Mouse (Mus musculus) heart, embryonic 11.5 days (tissue): ENCODE results near the gene Rtl8a. TPM values are rescaled to one million over a fixed set of nuclear protein-coding genes. Genes with fewer than 3 reads are reported as not detected.
"Not testable (repeated sequence)": the region's sequence is repeated elsewhere in the genome, so short reads cannot be mapped to it uniquely, and the experiment has no call there.

ENCODE experiments used
- ATAC-seq: fragments of 200-750 bp; cut with Nextera tagmentation; replicated peaks from 2 replicates; pipeline ENCODE4 v1.8.0; 2017; ENCODE audit warnings: moderate library complexity; ENCODE audit not compliant: insufficient number of reproducible peaks, low FRiP score, low TSS enrichment
- H3K27ac ChIP-seq: fragments of 300-500 bp; sonication (generic); 2 replicates; pipeline ENCODE4 v1.5.1; 2014; ENCODE audit warnings: mild to moderate bottlenecking, low read depth, low read length
- H3K27me3 ChIP-seq: fragments of 300-500 bp; sonication (generic); 2 replicates; pipeline ENCODE4 v1.6.1; 2014; ENCODE audit warnings: mild to moderate bottlenecking, low read length, mixed read lengths; ENCODE audit not compliant: control insufficient read depth, insufficient read depth
- H3K36me3 ChIP-seq: fragments of 300-500 bp; sonication (generic); 2 replicates; pipeline ENCODE4 v1.6.1; 2014; ENCODE audit warnings: mild to moderate bottlenecking, low read length, moderate library complexity, mixed read lengths; ENCODE audit not compliant: control insufficient read depth, insufficient read depth
- H3K4me1 ChIP-seq: fragments of 300-500 bp; sonication (generic); 2 replicates; pipeline ENCODE4 v1.6.1; 2014; ENCODE audit warnings: low read length; ENCODE audit not compliant: control insufficient read depth, insufficient read depth
- H3K4me2 ChIP-seq: fragments of 300-500 bp; sonication (generic); 2 replicates; pipeline ENCODE4 v1.6.1; 2014; ENCODE audit warnings: mild to moderate bottlenecking, moderate library complexity
- H3K4me3 ChIP-seq: fragments of 300-500 bp; sonication (generic); 2 replicates; pipeline ENCODE4 v1.5.1; 2014; ENCODE audit warnings: low read depth, low read length
- H3K9ac ChIP-seq: fragments of 300-500 bp; sonication (generic); 2 replicates; pipeline ENCODE4 v1.6.1; 2014; ENCODE audit warnings: mild to moderate bottlenecking, low read depth, low read length, moderate library complexity
- H3K9me3 ChIP-seq: fragments of 300-500 bp; sonication (generic); replicated peaks from 2 replicates; pipeline ENCODE4 v1.6.1; 2016; ENCODE audit warnings: low read length; ENCODE audit not compliant: control insufficient read depth
- WGBS: fragments of 180-500 bp; shearing (Covaris S2); extraction: QIAGEN DNeasy Blood & Tissue Kit; methylation state at CpG from one replicate; pipeline ENCODE4 v1.1.7; 2014; ENCODE audit not compliant: insufficient replicate concordance; 5-methylcytosine and 5-hydroxymethylcytosine counted together
- polyA plus RNA-seq: library from polyadenylated mRNA; unstranded; fragments of >200 nt; fragmentation: Nextera tagmentation; extraction: Ambion mirVana; gene quantifications from 2 replicates; pipeline ENCODE4 v1.2.1, GENCODE M21; 2014

The Rtl8a gene
- 108 and 110 TPM in 2 replicates for polyA plus RNA-seq

DNA sequence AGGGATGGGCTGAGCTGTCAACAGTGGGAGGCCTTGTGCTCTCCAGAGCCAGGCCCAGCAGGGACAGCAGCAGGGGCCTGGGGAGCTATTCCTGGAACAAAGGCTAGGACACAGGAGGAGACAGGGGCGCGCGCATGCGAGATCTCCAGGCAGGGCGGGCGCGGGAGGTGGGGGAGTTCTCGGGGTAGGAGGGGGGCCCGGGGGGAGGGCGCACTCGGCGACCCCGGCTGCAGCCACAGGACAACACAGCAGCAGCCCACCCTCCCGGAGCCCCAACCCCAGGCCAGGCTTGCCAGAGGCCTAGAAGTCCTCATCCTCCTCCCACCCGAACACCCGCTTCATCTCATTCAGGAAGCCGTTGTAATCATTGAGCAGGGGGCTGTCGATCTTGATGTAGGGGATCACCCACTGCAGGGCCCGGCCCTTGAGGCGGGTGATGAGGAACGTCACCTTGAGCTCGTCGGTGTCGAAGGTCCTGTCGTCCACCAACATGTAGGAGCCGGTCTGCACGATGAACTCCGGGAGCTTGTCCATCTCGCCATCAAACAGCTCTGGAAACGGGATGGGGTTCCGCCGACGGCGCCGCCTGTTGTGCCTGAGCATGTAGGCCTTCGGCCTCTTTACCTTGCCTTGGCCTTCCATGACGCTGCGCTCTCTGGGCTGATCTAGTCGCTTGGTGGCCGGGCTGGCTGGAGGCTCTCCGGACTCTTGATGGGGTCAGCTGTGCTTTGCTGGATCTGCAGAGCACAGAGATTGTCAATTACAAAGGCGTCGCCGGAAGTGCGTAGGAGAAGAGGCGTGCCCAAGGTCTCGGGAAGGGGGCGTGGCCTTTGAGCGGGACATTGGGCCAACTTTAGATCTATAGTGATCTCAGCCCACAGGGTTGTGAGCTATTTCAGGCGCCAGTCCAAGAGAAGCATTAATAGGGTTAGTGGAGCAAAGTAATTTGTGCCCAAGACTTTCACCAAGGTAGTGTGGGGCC lies at the start of gene Rtl8a:
Gene Rtl8a, minus strand, starts transcription at position 703 of the 982 bp plus-strand sequence.
- Histone ChIP-seq H3K4me2 (peak within 1 kb of the TSS; percentile 54), H3K27ac (peak within 1 kb of the TSS; percentile 50; the same call in 1 of the 2 replicates), H3K4me3 (peak within 1 kb of the TSS; percentile 34), H3K9ac (peak within 1 kb of the TSS; percentile 43; the same call in 1 of the 2 replicates)
- peak; percentile 90 for ATAC-seq
- H3K27me3 ChIP-seq, H3K4me1 ChIP-seq, H3K9me3 ChIP-seq, H3K36me3 ChIP-seq: not testable (repeated sequence)
- WGBS = 14% methylated on average over 11 of the region's 50 CpGs

DNA sequence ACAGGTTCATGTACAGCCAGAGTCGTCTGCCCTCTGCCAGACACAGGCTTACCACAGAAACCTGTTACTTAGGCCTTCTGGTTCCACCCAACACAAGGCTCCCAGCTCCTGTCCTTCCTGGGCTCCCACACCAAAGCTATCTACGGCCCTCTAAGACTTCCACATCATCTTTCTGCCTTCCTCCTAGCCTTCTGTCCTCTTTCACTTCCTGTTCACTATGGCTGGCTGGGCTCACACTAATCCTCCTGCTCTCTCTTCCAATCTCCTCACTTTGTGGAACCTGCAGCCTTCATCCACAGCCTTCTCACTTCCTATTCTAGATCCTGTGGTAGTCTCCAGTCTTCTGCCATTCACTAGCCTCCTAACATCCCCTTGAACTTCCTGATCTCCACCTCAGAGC lies 49.7 kb upstream of the Rtl8a start:
- Histone ChIP-seq H3K4me2 (no peak overlapping the region), H3K4me3 (no peak overlapping the region), H3K27me3 (no peaks in the 10 kb centered on the region; the same call in 1 of the 2 replicates), H3K27ac (no peak overlapping the region), H3K4me1 (no peaks in the 10 kb centered on the region), H3K36me3 (no peaks in the 10 kb centered on the region), H3K9ac (no peak overlapping the region), H3K9me3 (no peaks in the 10 kb centered on the region)
- 65% methylated on average over 2 of the region's 2 CpGs for WGBS
- no peak for ATAC-seq

DNA sequence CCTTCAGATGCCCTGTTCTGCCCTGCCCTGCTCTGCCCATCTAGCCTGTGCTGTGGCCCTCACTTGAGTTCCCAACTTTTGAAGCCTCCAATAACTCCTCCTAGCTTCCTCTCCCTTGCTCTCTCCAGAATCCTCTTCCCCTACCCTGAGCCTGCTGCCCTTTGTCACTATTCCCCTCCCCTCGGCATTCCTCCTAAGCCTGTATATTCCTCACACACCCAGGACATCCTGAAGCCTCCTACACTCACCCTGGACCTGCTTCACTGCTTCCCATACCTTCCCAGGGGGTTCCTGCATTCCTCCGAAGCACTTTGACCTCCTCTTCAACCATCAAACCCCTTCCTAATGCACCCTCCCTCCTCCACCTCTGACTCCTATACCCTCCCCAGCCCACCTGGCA lies 48.6 kb upstream of the Rtl8a start:
- Histone ChIP-seq H3K27me3 (no peaks in the 10 kb centered on the region; the same call in 1 of the 2 replicates), H3K9ac (no peak overlapping the region), H3K4me3 (no peak overlapping the region), H3K9me3 (no peaks in the 10 kb centered on the region), H3K36me3 (no peaks in the 10 kb centered on the region), H3K4me2 (no peak overlapping the region), H3K4me1 (no peaks in the 10 kb centered on the region), H3K27ac (no peak overlapping the region)
- WGBS = 57% methylated on average over 2 of the region's 2 CpGs
- no peak for ATAC-seq

- ATAC-seq, H3K4me2 ChIP-seq, H3K36me3 ChIP-seq, H3K9me3 ChIP-seq, H3K27me3 ChIP-seq, H3K4me1 ChIP-seq, H3K27ac ChIP-seq, H3K9ac ChIP-seq, H3K4me3 ChIP-seq: not testable (repeated sequence)
- WGBS = 74% methylated on average over 2 of the region's 4 CpGs
These were observed 41.2 kb upstream of the Rtl8a start for GRCm38 (mm10) chrX:53684676-53685075.

- not testable (repeated sequence) for H3K4me1 ChIP-seq, H3K4me3 ChIP-seq, H3K36me3 ChIP-seq, ATAC-seq, H3K27ac ChIP-seq, H3K27me3 ChIP-seq, H3K9ac ChIP-seq, H3K4me2 ChIP-seq, H3K9me3 ChIP-seq
- WGBS = 71% methylated on average over 2 of the region's 3 CpGs
These were observed 39.2 kb upstream of the Rtl8a start for GRCm38 (mm10) chrX:53682650-53683049.

- not testable (repeated sequence) for H3K27me3 ChIP-seq, ATAC-seq, H3K9ac ChIP-seq, H3K4me1 ChIP-seq, H3K4me2 ChIP-seq, H3K4me3 ChIP-seq, H3K27ac ChIP-seq, H3K36me3 ChIP-seq, H3K9me3 ChIP-seq
- WGBS = 27% methylated on average over 2 of the region's 2 CpGs
These were observed 33.5 kb upstream of the Rtl8a start for GRCm38 (mm10) chrX:53676943-53677342.

DNA sequence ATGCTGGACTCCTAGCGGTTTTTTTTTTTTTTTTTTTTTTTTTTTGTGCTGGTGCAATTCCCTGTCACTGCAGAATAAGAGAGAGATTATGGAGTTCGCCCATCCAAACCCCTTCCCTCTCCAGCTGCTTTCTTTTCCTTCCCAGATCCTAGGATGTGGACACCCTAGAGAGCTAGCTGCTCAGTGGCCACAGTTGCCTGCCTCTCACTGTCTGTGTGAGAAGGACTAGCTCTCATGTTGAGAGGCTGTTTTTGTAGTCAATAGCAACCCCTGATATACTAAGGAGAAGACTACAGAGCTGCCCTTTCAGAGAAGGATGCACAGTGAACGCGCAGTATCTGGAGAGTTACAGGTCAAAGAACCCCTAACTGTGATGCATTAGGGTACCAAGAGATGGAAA lies 27.2 kb upstream of the Rtl8a start:
- H3K4me2 ChIP-seq = peak overlapping the region; percentile 52
- H3K9ac ChIP-seq = peak overlapping the region; percentile 28; the same call in 1 of the 2 replicates
- 0 out of 2 replicates have a peak overlapping the region, but pooled peaks have one; percentile 41 for H3K27ac ChIP-seq
- not testable (repeated sequence) for H3K9me3 ChIP-seq, H3K36me3 ChIP-seq, H3K4me1 ChIP-seq, ATAC-seq, H3K27me3 ChIP-seq
- WGBS = 15% methylated on average over 4 of the region's 4 CpGs
- peak overlapping the region; percentile 30 for H3K4me3 ChIP-seq

DNA sequence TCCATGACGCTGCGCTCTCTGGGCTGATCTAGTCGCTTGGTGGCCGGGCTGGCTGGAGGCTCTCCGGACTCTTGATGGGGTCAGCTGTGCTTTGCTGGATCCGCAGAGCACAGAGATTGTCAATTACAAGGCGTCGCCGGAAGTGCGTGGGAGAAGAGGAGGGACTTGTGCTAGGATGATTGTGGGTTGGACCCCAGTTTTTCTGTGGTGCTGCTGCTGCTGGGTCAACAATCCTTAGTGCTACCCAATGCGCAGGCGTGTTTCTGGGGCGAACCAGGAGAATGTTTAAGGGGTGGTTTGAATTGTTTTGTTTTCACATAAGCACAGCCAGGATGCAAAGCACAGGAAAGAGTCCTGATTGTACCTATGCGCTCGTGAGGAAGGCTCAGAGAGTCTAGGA lies 26.8 kb upstream of the Rtl8a start, which contains the start of gene Rtl8b:
Gene Rtl8b, minus strand, starts transcription at position 115 of the 400 bp plus-strand sequence.
- peak; percentile 82 for ATAC-seq
- no peaks in the 10 kb centered on the region for H3K9me3 ChIP-seq
- no peaks in the 10 kb centered on the region for H3K4me1 ChIP-seq
- H3K27me3 ChIP-seq = no peaks in the 10 kb centered on the region
- 0 out of 2 replicates have a peak within 1 kb of the TSS, but pooled peaks have one; percentile 41 for H3K27ac ChIP-seq
- peak within 1 kb of the TSS; percentile 52 for H3K4me2 ChIP-seq
- peak within 1 kb of the TSS; percentile 30 for H3K4me3 ChIP-seq
- peak within 1 kb of the TSS; percentile 28; the same call in 1 of the 2 replicates for H3K9ac ChIP-seq
- no peaks in the 10 kb centered on the region for H3K36me3 ChIP-seq
- WGBS = 18% methylated on average over 11 of the region's 15 CpGs
